Mouse (Mus musculus): Measurements from ENCODE around the gene Lin54.

- TF ChIP-seq CTCF (IDR thresholded peaks at IDR 0.05; ENCODE audit: insufficient read depth, low read depth, low read length) (no peak), POLR2A (IDR thresholded peaks at IDR 0.05; ENCODE audit: insufficient read depth, low read depth, low read length) (no peak)
These were observed 1.2 kb downstream of the Lin54 start for GRCm38 (mm10) chr5:100499243-100499642.
